Mouse (Mus musculus): ENCODE measurements around the gene Fars2.

Fars2 gene

DNA sequence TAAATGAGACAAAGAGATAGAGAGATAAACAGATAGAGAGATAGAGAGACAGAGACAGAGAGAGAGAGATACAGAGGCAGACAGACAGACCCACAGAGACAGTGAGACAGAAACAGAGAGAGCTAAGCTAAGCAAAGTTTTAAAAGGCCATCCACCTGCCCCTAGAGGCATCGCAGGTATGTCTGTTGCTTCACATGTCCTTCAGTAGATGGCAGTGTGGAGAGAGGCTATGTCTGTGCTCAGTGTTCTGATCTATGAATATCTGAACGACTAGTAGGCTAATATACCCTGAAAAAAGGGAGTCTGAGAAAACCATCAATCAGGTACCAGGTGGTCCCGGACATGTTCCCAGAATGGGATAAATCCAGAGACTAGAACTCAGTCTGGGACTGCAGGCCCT, 537.0 kb downstream of the Fars2 start:
- DNase-seq (ENCODE audit: extremely low spot score, low spot score) = no peak

DNA sequence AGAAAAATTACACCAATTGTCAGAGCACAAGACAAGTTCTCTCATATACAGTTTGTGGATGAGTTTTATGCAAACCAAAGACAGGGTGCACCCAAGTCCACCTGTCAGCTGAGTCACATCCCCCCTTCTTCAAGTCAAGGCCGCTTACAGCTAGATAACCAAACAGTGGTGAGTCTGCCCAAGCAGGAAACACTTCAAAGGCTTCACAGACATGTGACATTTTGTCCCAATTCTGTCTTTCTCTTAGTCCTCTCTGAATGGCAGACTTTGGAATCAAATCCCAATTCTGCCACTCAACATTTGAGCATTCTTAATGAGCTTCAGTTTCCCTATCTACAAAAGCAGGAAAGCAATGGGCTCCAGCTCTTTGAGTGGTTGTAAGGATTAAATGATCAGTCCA, 562.1 kb downstream of the Fars2 start:
- no peak for DNase-seq (ENCODE audit: extremely low spot score, low spot score)

DNA sequence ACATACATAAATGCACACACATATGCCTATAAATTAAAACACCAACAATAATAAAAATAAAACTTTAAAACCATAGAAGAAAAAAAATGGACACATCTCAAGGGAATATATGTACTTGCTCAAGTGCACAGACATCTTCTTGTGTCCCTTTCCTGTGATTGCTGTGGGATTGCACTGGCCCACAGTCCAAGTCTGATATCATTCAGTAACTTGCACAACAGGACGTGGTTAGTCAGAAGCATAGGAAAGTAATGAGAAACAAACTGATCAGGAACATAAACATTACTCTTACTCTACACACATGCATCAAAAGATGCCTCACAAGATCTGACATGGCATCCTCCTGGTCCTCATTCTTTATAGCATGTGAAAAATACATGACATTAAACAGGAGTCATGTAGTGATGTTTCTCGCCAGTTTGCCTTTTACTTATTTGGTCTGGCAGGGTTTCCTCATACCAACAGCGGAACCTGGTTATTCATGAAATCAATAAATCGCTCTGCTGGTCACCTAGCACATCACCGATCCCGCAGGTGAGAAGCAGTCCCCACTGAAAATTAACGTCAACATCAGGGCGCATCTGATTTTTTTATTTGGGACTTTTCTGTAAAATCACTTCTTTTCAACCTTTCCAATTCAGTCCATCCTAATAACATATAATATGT, 563.6 kb downstream of the Fars2 start:
- DNase-seq (ENCODE audit: extremely low spot score, low spot score) = no peak

DNA sequence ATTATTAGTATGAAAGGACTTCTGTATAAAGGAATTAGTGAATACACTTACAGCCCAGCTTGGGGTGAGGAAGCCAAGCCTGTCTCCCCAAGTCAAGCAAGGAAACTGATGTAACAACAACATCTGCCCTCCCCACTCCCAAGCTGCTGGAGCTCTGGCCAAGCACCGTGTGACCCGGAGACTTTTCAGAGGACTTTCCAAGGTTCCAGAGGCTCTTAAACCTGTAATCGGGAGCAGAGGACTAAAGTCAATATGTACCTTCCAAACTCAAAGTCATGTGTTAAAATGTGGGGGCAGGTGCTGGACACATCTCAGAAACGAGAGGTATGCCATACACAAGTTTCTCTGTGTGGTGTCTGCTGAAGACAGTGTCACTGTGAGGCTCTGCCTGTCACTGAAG, 566.4 kb downstream of the Fars2 start:
- no peak for DNase-seq (ENCODE audit: extremely low spot score, low spot score)

DNA sequence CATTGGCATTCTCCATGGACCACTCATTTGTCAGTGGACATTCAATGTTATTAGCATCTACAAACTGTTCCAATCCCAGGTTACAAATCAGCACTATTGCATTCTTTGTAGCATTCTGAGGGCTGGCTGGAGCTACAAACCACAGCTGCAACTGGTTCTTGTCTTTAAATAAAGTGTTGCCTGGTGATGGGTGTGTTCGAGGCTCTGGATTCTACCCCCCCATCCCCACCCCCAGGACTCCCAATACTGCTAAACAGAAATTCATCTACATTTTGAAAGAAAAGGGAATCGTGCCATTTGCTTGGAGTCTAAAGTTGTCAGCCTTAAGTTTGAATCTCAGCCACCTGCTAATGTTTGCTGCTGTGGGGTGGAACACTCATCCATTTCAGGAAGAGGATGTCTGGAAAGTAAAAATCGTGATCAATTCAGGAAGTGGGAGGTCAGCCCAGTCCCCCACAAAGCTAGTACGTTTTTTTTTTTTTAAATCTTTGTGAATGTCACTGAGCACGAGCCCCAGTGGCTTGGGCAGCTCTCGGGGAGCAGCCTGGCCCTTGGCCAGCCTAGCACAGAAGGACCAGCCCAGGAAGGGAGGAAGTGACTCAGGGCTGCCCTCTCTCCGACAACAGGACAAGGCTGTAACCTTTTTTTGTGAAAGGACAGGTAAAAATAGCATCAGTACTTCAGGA, 578.4 kb downstream of the Fars2 start:
- DNase-seq (ENCODE audit: extremely low spot score, low spot score) = no peak

DNA sequence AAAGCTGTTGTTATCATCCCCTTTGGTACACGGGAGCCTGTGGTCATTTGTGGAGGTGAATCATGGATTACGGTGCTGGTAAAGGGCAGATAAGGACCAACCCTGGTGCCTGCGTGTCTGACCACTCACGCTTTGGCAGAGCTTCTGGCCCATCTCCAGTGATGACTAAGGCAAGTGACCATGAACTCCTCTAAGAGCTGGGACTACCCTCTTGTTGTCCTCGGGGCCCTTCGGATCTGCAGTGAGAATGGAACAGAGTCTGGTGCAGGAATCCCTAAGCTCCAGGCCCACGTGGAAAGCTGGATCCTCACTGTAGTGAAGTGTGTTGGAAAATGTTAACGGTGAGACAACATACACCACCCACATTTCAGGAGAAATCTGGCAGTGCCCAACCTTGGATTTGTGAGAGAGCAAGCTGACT, 579.1 kb downstream of the Fars2 start:
- DNase-seq (ENCODE audit: extremely low spot score, low spot score) = no peak

DNA sequence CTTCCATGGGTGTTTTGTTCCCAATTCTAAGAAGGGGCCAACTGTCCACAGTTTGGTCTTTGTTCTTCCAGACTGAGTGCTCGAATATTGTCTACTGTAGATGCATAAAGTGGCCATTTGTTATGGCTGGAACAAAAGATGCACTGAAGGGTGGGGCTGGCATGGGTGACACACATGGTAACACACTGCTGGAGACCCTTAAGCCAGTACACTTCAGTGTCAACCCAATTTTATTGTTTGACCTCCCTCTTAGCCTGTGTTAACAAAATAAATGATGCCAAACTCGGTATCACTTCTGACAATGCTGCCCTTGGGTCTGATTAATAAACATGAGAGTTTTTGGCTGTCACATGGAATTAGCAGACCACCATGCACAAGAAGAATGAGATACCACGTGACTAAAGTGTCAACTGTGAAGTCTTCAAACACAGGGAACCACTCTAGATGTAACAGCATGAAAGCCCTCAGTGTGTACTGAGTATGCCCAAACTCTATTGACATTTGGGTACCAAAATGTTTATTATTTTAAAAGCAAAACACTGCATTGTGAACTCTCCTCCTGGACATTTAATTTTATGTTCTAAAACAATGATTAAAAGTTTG, 590.0 kb downstream of the Fars2 start:
- no peak for DNase-seq (ENCODE audit: extremely low spot score, low spot score)

DNA sequence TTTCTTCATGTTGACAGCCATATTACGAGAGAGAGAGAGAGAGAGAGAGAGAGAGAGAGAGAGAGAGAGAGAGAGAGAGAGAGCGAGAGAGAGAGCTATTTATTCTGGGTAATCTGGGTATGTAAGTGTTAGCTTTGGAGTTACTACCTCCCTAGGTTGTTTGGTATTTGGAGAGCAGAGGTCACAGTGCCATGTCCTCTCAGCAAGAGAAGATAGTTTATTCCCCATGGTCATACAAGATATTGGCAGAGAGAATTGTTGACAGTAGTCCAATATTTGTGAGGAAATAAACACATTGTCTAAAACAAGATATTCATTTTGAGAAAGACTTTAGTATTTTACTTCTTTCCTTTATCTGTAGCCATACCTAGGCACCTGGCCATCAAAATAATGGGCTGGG, 596.9 kb downstream of the Fars2 start:
- DNase-seq (ENCODE audit: extremely low spot score, low spot score) = no peak

DNA sequence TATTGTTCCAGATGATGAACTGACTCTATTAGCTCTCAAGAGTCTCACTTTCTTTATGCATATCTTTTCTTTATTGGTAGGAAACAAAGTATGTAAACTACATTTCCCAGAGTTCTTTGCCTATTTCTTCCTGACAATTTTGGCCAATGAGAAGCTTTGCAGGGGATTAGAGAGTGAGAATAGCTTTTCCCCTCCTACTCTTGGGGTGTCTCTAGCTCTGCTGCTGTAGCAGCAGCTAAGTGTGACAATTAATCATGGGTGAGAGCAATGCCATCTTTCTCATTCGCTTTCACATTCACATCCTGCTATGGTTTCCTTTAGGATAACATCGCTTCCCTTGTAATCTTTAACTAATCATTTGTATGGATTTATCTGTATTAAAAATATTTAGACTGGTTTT, 599.5 kb downstream of the Fars2 start:
- DNase-seq (ENCODE audit: extremely low spot score, low spot score) = no peak

DNA sequence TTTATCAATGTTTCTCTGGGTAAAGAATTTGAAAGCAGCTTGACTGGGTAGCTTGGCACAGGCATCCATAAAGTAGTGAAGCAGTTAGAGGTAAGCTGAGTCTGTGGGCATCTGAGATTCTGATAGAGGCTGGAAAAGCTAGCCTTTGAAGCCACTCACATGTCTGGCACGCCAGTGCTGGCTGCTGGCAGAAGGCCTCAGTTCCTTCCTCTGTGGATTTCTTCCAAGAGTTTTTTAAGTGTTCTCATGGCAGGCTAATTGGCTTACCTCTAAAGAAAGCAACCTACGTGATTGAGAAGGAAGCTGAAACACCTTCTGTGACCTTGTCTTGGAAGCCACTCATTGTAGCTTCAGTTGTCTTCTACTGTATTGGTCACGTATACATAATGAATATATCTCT, 600.2 kb downstream of the Fars2 start:
- DNase-seq (ENCODE audit: extremely low spot score, low spot score) = no peak

DNA sequence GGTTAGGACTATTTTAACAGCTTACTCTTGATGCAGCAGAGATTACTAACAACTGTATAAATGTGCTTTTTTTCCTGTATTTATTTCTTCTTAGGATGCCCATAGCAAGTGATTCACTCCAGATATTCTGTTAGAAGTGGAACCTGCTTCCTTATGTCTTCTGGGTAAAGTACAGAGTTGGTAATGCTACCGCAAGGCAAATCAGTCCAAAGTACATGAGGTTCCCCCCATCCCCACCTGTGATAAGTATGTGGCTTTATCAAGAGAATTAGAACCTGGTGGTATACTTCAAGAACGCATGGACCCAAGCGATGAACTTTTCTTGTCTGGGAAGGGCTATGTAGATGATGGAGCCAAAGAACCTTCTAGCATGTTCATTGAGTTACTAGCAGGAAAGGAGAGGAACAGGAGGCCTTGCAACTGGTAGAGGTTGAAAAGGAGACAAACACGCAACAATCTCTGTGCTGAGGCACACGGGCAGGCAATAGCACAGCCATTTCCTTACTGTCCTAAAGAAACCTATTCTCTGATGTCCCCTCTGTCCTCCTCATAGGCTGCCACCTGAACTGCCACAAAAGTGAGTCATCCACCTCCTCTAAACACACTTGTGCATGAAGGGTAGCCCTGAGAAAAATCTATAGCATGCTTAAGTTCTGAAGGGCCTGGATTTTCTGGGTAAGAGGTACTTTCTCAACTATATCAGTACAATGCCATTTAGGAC, 603.2 kb downstream of the Fars2 start:
- no peak for DNase-seq (ENCODE audit: extremely low spot score, low spot score)

DNA sequence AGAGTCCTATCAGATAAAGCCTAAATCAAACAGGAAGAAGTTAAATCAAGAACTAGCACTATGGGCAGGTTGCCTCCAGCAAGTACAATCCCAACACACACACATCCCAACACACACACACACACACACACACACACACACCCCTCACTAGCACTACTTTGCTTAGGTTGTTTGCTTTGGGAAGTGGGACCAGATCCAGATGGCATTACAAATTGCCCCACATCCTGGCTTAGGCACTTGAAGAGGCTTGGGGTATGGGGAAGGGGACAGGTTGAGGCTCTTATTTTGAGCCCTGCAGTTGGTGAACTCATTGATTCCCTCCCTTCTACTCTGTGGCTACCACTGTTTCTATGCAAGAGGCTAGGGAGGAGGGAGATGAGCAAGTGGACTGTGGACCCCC, 605.1 kb downstream of the Fars2 start:
- no peak for DNase-seq (ENCODE audit: extremely low spot score, low spot score)

DNA sequence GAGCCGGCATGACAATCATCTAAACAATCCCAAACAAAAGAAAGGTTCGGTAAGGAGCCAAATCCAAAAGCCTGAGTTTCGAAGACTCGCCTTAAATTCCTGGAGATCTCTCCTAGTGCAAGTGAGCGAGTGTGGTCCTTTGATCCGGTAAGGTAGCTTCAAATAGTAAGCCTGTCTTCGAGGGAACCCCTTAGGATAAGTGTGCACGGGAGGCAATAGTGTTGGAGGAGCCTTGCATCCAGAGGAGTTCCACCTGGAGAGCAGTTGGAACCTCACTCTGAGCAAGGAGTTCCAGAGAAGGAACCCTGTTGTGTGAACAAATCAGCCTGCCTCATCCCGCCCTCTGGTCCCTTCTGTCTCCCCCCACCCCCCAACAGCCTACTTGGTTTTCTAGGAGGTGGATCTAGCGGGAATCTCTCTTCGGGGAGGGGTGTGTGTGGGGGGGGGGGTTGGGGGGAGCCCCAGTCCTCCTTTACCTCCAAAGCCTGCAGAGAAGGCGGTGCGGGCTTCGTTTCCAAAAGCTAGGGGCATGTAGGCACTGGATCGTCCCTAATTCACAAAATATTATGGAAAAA, 606.6 kb downstream of the Fars2 start:
- DNase-seq (ENCODE audit: extremely low spot score, low spot score) = peak; percentile 45

DNA sequence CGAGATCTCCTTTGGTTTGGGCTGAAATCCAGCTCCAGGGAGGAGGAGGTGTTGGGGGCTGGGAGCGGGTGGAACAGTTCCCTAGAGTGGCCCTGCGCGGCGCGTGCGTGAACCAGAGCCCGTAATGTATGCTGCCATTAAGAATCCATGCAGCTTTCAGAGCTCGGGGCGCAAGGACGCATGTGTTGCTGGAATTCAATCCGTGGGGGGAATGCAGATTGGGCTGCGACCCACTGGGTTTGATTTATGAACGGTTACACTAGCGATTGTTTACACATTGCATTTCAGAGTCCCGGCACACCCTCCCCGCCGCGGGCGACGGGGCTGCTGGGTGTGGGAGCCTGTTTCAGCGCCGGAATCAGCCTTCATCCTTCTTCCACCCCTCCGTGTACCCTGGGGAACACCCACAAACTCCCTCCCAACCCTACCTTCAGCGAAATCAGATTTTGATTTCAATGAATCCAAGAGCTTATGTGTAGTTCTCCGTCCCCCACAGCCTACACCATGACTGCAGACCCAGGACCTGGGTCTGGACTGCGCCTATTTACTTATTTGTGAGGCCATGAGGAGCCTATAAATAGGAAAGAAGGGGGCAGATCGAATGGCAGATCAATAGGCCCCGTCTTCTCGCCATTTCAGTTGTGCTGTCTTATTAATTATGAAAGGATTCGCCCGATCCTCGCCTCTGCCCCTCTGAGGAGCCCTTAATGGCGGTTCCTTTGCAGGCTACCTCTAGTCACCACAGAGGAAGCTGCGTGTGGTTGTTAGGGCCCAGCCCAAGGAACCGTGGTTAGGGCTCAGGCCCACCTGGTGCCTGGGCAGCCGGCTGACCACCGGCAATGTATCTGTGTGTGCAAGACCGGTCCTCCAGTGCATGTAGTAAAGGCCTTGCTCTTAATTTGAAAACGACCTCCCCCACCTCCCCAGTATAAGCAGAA, 607.6 kb downstream of the Fars2 start:
- DNase-seq (ENCODE audit: extremely low spot score, low spot score) = peak; percentile 68

DNA sequence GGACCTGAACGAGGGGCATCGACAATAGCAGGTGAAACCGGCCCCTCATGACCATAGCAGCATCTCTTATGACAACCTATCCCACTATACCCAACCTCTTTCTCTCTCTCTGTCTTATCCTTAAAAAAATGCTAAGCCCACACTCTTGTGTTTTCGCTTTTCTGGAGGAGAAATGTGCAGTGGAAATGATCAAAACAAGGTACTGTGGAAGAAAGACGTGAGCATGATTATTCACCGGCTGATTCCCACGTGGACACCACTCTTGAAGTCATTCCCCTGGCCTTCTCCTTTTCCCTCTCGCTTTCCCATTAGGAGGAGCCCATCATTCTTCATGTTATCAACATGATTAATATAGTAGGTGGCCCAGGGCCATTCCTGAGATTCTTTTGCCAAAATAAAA, 608.7 kb downstream of the Fars2 start:
- DNase-seq (ENCODE audit: extremely low spot score, low spot score) = peak; percentile 19

DNA sequence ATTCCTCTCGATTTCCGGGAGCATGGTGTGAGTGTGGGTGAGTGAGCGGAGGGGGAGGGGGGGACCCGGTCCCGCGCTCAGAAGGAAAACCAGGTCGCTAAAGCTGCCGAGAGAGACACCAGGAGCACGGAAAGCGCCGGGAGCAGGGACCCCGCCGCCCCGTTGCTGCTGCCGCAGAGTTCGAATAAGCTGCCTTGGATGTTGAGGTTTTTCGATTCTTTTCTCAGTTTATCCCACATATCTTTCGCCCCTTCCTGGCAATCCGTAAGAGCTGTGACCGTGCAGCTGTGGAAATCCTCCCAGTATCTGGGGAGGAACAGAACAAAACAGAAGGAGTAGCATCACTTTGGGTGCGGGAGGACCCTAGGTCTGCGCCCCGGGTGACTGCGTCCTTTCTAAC, 609.3 kb downstream of the Fars2 start:
- DNase-seq (ENCODE audit: extremely low spot score, low spot score) = peak; percentile 60

DNA sequence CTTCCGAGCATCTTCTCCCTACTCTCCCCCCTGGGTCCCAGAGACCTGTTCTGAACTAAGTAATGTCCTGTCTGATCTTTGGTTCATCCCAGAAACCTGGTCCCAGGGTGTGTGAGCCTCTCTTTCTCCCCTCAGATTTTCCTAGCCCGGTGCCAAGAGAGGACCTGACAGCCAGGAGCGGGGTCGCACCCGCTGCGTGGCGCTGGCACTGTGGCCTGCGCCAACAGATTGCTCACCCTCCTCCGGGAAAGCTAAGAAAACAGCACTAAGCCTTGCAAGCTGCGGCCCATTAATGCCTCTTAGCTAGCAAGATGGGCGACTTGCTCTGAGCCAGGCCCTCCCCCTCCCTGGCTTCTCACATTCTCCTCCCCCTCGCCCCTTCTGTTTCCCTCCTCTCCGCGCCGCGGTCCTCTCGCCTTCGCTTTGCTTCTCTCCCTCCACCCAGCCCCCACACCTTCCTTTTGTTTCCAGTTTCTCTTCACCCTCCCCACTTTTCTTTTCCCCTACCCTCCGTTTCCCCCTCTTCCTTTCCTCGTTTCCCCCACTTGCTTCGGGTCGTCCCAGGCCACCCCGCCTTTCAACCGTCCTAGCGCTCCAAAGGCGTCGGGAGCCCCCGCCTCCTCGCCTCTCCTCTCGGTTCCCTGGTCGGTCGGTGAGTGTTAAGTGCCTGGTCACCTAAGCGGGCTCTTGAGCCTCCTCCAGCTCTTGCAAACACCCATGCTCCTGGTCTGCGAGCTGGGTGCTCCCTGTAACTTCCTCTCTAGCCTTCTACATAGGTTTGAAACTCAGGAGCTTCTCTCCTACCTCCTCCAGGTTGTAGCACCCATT, 610.0 kb downstream of the Fars2 start:
- DNase-seq (ENCODE audit: extremely low spot score, low spot score) = peak; percentile 72

DNA sequence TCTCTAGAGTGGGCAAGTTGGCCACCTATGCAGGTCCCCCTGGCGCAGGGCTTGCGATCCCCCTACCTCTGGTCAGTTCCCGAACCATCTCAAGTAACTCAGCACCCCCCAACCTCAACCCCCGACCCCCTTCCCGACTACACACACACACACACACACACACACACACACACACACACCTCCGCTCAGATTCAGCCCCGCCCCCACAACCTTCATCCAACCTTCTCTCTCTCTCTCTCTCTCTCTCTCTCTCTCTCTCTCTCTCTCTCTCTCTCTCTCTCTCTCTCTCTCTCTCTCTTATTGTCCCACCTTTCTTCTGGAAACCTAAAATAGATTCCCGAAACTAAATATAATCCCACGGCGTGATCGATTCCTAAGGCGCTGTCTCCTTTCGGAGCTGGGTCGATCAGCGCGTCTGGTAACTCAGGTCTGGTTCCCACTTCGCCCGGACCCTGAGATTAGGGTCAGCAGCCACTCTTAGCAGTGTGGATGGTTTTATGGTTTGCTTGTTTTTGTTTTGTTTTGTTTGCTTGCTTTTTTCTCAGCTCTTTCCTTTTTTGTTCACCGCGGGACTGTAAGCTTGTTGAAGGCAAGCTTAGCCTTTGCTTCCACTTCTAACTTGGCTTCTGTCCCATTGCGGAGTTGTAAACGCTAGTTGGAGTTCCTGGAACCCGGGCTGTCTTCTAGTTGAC, 610.7 kb downstream of the Fars2 start:
- peak; percentile 43 for DNase-seq (ENCODE audit: extremely low spot score, low spot score)

DNA sequence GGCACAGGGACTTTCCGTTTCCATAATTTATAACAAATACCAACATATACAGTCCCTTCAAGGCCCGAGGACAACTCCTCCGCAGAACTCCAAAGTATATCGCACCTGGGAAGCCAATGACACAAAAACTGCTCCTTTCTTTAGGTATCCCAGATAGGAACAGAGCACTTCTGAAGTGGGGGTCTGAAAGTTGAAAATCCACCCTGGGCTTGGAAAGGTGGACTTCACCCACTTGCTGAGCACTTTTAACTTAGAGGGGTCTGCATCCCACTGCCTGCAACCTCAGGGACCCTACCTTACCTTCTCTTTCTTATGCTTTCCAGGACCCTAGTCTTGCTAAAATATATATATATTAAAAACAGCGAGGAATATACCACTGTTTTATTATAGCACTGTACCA, 611.3 kb downstream of the Fars2 start:
- no peak for DNase-seq (ENCODE audit: extremely low spot score, low spot score)

Measured in neural tube, embryonic 10.5 days (tissue).